ENCODE assay signal across 13 mouse cellular contexts in the genomic region with DNA sequence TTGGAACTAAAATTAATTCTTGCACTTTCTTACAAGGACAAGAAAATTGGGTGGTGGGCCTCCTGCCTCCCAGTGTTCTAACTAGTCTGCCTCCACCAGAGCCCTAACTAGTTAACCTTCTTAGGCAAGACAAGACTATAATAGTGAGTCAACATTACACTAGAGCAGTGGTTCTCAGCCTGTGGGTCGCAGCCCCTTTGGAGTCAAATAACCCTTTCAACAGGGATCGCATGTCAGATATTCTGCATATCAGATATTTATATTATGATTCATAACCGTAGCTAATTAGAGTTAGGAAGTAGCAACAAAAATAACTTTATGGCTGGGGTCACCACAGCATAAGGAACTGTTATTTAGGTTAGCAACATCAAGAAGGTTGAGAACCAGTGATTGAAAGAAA.
"Had no signal": no experiment of that assay in that cellular context is flagged by ENCODE, and none has a peak within 500 bp of the region (broad histone marks: within the 10 kb centered on the region; RNA-seq: fewer than 3 reads in every experiment).

No protein-coding gene starts in this region.

- DNase-seq: lung, adult 18-20 months; lung, embryonic 14.5 days; lung, postnatal 10 days; lung, postnatal 4 days; midbrain, embryonic 14.5 days; right cerebral cortex, postnatal 14 days; thymus, adult 2 months; thymus, postnatal 25 days; thymus, postnatal 4 days had no signal

- H3K27me3 ChIP-seq: midbrain, embryonic 12.5 days; neural tube, embryonic 12.5 days; stomach, embryonic 15.5 days had no signal

- H3K4me2 ChIP-seq: lung, embryonic 14.5 days; midbrain, embryonic 12.5 days; neural tube, embryonic 12.5 days; stomach, embryonic 15.5 days had no signal

- H3K36me3 ChIP-seq: midbrain, embryonic 10.5 days; midbrain, embryonic 12.5 days; neural tube, embryonic 12.5 days; stomach, embryonic 15.5 days had no signal

- H3K4me3 ChIP-seq: midbrain, embryonic 10.5 days; midbrain, embryonic 12.5 days; neural tube, embryonic 12.5 days; stomach, embryonic 15.5 days had no signal
